Mouse (Mus musculus) kidney, adult 8-10 months (tissue): Measurements from ENCODE around the gene Pla2g4d.
A peak's percentile ranks its signal among the peaks of the same experiment; 100 is the strongest.

Source experiments
- DNase-seq, 2 experiments: peaks; one replicate each; pipeline ENCODE4 v3.0.0; 2022

Gene Pla2g4d

GRCm38 (mm10) chr2:120256259-120256658 is 32.7 kb downstream of the Pla2g4d start:
- DNase-seq, result no peak

DNA sequence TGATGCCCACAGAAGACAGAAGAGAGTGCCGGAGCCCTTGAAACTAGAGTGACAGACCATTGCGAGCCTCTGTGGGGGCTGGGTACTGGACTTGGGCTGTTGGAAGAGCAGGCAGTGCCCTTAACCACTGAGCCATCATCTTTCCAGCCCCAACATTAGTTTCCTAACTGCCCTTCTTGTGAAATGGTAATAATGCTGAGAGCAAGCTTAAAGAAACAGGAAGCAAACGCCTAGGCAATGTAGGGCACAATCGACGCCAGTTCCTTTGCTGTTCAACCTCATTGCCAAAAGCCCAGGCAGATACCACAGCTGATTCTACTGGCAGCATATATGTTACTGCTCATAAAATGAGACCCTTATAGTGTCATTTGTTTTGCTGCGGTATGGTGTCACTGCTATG is 36.4 kb downstream of the Pla2g4d start:
- no peak for DNase-seq

GRCm38 (mm10) chr2:120245421-120246016 is 43.5 kb downstream of the Pla2g4d start:
- DNase-seq, result no peak

GRCm38 (mm10) chr2:120244679-120245420 is 44.1 kb downstream of the Pla2g4d start, which contains the start of gene Pla2g4e:
Gene Pla2g4e, minus strand, starts transcription at chr2:120245335.
- no peak for DNase-seq

DNA sequence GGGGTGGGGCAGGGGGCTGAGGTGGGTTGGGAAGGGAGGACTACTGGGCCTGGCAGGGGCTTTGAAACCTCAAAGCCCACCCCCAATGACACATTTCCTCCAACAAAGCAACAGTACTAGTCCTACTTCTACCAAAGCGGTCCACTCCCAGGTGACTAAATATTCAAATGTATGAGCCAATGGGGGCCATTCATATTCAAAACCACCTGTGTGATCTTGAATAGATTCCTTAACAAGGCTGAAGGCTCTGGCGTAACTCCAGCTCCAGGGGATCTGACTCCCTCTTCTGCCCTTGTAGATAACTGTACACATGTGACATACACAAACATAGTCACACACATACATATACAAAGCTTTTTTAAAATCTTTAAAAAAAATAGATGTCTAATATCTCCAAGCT is 45.0 kb downstream of the Pla2g4d start:
- DNase-seq, result no peak

- DNase-seq, result no peak
Measured at GRCm38 (mm10) chr2:120242791-120243467, 46.1 kb downstream of the Pla2g4d start.

DNA sequence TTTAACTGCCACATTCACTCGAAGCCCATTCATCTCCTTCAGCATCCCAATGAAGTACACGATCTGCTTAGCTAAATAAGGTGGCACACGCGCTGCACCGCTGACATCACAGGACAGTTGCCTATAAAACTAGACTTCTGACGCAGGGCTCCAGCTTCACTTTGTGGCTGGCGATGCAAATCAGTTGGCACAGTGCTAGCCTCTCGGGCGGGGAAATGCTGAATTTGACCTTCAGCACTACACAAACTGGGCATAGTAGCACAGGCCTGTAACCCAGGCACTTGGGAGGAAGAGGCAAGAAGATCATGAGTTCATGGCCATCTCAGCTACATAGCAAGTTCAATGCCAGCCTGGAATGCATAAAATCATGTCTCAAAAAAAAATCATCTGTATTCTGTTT is 50.3 kb downstream of the Pla2g4d start:
- DNase-seq, result peak; percentile 8 to 12

GRCm38 (mm10) chr2:120237784-120238183 is 51.2 kb downstream of the Pla2g4d start:
- no peak for DNase-seq

GRCm38 (mm10) chr2:120235947-120236640 is 52.9 kb downstream of the Pla2g4d start:
- DNase-seq, result no peak

DNA sequence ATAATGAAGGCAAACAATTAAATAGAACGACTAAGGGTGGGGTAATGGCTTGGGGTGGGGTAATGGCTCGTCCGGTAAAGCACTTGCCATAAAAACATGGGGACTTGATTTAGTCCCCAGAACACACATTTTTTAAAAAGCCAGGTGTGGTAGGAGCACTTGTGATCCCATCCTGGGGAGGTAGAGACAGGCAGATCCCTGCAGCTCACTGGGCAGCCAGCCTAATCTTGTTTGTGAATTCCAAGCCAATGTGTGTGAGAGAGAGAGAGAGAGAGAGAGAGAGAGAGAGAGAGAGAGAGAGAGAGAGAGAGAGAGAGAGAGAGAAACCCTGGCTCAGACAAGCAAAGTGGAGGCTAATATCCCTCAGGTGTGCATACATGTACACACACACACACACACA is 53.6 kb downstream of the Pla2g4d start:
- no peak for DNase-seq

DNA sequence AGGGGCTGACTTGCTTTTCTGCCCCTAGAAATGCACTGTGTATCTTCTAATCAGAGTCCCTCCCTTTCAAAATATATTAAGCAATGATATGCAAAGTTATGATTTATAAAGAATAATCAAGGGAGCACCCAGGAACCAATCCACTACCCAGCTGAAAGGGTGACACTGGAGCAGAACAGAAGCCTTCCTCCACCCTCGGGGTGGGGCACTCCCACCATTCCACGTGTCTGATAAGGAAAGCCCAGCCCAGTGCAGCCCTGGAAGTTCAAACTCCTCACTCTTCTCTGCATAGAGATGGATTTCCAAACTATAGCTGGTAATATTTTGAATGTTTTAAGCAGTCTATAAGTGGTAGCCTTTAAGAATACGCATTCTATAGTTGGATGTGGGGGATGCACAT is 57.4 kb downstream of the Pla2g4d start:
- DNase-seq, result no peak
